Mouse (Mus musculus) G1E (cell line): Measurements from ENCODE around the gene Fev.

Experiments
- CTCF ChIP-seq: IDR thresholded peaks from 2 replicates; pipeline ENCODE4 v1.5.1; 2012; ENCODE audit warnings: low read depth, low read length, inconsistent platforms, mixed read lengths
- GATA1 ChIP-seq: IDR thresholded peaks from 2 replicates; pipeline ENCODE4 v1.6.1; 2012; ENCODE audit warnings: borderline replicate concordance, low read length, inconsistent platforms, mixed read lengths
- GATA2 ChIP-seq: IDR thresholded peaks from 2 replicates; pipeline ENCODE4 v1.6.1; 2012; ENCODE audit warnings: low read depth, low read length, inconsistent platforms, borderline replicate concordance
- POLR2AphosphoS5 ChIP-seq: IDR thresholded peaks from 2 replicates; pipeline ENCODE4 v1.6.1; 2012; ENCODE audit warnings: low read depth, low read length, inconsistent platforms; ENCODE audit not compliant: insufficient replicate concordance
- TAL1 ChIP-seq: conservative IDR thresholded peaks from 2 replicates; pipeline ENCODE4 v1.6.1; 2012; ENCODE audit warnings: low read depth, low read length, inconsistent platforms, mixed read lengths

DNA sequence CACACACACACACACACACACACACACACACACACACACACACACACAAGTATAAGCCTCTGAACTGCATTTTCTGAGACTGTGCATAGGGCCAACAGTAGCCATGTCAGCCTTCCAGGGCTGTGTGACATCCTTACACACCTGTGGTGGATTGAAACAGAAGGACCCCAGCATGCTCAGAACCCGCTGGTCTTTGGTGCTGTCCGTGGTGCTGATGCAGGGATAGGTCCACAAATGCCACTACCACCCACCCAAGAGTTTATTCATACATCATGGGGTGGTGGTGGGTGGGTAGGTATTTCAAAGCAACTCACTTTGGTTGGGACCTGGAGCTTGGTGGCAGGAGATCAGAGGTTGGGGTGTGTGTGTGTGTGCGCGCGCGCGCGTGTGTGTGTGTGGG, 6.3 kb upstream of the Fev start:
- TF ChIP-seq CTCF (no peak), GATA1 (no peak), GATA2 (no peak), TAL1 (no peak), POLR2AphosphoS5 (no peak)
